Mouse (Mus musculus) right cerebral cortex, adult 2 months (tissue): ENCODE measurements at regions not wholly inside any gene's neighbourhood (a gene's known extent, or its start where the extent isn't known, plus 50 kb on each side); places are given as distances from the start of the nearest gene placed in this dataset.

Source experiments
- DNase-seq, 2 experiments: peaks; one replicate each; pipeline ENCODE4 v3.0.0; 2021 to 2022; ENCODE audit warnings: low spot score in 2 of 2

- no peak for DNase-seq
Observed at GRCm38 (mm10) chr11:20929426-20929825, 98.6 kb upstream of the Lgalsl start.

- DNase-seq, result no peak
Observed at GRCm38 (mm10) chr11:20930045-20930444, 99.2 kb upstream of the Lgalsl start.

- no peak for DNase-seq
Observed at GRCm38 (mm10) chr11:20930573-20930972, 99.7 kb upstream of the Lgalsl start.

DNA sequence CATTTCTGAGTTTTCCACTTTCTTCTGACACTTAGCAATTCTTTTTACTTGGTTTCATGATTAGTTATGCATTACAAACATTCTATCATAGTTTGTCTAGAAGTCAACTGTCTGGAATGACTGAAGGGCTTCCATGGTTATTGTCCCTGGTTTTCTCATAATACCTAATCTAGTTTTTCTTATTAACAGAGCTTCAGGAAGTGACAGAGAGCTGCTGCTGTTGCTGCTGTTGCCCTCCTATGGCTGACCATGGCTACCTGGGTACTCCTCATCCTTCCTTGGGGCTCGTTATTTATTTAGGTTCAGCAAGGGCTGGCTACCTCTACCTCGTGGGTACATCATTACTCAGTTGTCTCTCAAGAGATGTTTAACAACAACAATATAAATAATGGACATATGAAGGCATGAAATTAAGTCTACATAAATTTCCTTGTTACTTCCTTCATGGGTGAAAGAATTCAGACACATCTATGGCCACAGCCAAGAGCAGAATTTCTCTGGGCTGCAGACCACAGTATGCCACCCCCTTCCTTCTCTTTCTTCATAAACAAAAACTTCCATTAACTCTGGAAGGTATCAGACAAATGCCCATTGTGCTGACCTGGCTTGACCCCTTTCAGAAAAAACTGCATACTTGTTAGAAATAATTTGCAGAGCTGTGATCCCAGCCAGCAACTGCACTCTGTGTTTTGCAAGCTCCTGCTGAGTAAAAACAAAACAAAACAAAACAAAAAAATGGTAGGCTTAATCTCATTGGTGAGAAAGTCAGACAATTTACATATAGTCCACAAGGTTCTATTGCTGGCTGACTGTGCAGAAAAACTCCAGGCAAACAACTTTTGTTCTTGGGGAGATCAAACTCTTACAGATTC, 103.6 kb upstream of the Lgalsl start:
- no peak for DNase-seq

GRCm38 (mm10) chr11:20935063-20935370, 104.2 kb upstream of the Lgalsl start:
- no peak for DNase-seq

GRCm38 (mm10) chr11:20935910-20936309, 105.1 kb upstream of the Lgalsl start:
- DNase-seq, result no peak

DNA sequence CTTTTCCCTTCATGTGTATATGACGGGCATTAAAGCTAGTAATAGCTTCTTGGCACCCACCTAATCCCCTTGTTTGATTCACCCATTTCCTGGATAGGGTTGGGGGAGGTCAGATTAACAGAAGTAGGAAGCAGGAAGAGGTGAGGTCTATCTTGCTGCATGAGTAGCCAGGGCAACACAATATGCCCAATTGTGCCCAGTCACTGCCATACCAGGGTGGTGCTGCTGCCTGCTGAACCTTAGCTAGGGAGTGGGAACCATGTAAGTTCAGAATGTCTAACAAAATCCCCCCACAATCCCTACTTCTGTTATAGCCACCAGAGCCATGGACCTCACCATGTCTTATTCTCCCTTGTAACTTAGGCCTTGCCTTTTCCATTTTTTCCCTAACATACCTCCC, 106.1 kb upstream of the Lgalsl start:
- DNase-seq, result no peak

DNA sequence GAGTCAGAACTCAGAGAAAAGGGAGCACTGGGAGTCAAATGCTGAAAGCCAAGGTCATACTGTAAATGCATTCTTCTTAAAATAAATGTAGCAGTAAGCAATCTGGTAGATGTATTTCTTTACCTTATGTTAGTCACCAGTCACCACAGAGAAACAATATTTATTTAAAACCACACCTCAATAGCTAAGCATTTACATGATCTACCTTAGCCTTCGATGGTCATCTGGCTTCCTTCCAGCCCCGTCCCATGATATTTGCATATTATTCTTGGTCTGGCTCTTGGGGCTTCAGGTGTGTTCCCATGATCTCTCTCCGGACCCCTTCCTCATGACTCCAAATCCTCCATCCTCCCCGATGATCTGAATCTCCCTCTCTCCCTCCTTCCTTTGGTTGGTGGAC, 107.1 kb upstream of the Lgalsl start:
- no peak for DNase-seq

DNA sequence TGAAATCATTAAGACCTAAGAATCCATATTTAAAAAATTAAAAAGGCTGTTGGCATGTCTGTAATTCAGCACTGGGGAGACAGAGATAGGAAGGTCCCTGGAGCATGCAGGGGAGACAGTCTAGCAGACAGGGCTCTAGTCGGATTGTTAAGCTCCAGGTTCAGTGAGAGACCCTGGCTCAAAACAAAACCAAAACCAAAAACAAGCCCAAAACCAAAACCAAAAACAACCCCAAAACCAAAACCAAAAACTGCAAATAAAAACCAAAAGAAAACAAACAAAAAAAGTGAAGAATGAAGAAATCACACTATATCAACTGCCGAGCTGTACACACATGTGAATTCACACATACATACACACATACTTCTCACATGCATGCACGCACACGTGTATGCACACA, 108.8 kb upstream of the Lgalsl start:
- no peak for DNase-seq

DNA sequence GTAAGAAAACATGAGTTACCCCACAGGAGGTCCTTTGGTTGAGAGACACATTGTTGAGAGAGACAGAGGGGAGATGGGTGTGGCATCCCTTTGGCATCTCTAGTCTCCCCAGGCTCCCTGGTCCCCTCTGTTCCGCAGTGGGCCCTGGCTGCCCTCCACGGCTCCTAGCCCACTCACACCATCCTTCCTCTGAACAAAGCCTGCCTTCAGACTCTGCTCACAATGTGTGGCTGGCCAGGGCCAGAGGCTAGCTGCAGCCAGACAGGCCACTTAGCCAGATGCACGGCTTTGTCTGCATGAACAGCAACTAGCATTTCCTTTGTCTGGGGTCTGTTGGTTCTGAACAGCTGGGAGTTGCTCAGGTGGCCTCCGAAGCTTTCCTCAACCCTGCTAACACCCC, 110.7 kb upstream of the Lgalsl start:
- DNase-seq, result peak; percentile 6 to 19

DNA sequence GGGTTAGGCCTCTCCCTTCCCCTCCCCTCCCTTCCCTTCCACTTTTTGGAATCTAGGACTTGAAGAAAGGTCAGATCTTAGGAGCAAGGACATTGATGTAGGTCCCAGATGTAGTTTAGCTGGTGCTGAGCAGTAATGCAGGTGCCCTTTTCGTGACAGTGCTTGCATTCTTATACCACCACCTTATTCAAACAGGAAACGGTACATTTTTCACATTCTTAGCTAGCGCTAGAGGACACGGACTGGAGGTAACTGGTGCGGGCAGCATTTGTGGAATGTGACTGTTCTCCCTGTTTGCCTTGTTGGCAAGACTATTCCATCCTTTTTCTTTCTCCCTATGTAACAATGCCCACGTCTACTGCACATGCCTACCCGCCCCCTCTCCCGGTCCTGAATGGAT, 124.7 kb upstream of the Lgalsl start:
- no peak for DNase-seq

GRCm38 (mm10) chr11:20957766-20958165, 126.9 kb upstream of the Lgalsl start:
- DNase-seq, result no peak

- no peak for DNase-seq
Observed at GRCm38 (mm10) chr11:20958233-20958632, 127.4 kb upstream of the Lgalsl start.

DNA sequence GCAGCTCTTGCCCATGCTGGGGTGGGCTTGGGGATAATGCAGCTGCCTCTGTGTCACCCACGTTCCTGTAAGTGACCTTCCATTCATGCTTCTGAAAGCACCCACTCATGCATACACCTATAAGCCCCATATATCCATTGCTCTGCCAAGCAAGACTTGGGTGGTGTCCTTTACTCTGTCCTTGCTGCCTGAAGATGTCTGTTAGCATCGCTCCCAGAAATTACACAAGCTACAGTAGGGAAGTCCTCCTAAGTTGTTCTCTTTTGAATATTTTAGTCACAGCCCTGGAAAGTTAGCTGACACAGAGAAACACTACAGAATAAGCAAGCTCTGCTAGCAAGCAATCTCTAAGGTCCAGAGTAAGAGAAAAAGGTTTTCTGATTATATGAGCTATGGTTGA, 129.2 kb upstream of the Lgalsl start:
- DNase-seq, result no peak

DNA sequence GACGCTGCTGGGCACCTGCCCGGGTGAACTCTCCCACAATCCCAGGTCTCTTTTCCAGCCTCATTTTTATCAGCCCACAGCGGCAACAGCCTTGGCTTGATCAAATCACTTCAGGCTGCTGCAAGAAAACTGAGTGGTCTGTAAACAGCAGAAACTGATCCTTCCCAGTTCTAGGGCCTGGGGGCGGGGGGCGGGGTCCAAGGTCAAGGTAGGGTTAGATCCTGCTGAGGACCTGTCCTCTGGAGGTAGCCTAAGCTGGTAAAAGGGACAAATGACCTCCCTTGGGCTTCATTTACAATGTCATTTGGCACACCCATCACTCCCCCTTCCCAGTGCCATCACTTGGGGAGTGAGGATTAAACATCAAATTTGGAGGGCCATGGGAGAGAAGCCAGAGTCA, 129.9 kb upstream of the Lgalsl start:
- DNase-seq, result no peak

DNA sequence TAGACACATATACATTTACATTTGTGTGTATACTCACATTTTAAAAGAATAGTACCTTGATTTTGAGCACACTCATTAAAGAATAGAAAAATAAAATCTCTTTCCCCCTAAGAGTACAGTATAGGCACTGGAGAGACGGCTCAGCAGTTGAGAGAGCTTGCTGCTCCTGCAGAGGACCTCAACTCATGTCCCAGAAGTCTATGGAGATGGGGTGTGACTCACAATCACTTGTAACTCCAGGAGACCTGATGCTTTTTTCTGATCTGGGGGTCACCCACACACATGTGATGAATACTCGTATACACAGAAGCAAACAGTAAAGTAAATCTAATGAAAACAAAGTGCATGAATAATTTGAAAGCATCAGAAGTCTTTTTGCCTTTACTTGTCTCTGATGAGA, 129.5 kb upstream of the Peli1 start:
- no peak for DNase-seq

DNA sequence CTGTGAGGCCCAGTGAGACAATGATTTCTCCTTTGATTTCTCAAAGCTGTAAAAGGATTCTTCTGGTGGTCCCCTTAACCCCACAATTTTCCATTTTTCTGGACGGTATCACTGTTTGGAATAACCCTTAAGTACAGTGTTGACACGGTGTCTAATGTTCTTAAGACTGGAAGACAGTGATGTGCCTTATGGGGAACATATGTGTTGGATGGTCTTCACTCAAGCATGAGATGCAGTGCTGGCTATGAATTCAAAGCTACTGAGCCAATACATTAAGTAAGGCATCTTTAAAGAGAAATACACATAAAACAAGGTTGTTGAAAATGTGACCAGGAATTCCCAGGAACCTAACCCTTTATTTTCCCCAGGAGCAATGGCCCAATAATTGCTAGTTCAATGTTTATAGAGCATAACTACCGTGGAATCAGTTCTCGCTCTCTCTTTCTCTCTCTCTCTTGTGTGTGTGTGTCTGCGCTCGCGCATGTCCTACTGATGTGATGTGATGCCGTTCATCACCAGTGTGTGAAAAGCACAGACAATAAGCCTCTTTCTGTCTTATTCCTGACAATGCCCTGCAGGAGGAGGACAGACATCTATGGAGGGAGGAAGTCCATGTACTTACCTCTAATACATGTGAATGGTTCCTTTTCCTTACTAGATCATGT, 125.4 kb upstream of the Peli1 start:
- no peak for DNase-seq

GRCm38 (mm10) chr11:20967321-20967984, 123.6 kb upstream of the Peli1 start:
- DNase-seq, result no peak

DNA sequence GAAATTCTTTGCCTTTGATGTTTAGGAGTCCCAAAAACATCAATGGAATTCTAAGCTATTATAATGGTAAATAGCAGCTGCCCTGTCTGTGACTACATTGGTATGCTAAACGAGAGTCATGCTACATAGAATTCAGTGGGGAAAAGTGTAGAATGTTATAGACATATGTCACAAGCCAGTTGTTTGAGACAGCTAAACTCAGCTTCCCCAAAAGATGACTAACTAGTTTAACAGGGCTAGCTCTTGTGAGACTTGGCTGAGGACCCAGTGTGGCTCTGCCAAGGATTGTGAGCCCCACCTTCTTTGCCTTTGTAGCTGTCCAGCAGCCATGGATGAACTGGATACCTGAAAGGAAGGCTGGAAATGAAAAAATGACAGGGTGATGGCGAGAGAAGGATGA, 122.8 kb upstream of the Peli1 start:
- DNase-seq, result no peak

DNA sequence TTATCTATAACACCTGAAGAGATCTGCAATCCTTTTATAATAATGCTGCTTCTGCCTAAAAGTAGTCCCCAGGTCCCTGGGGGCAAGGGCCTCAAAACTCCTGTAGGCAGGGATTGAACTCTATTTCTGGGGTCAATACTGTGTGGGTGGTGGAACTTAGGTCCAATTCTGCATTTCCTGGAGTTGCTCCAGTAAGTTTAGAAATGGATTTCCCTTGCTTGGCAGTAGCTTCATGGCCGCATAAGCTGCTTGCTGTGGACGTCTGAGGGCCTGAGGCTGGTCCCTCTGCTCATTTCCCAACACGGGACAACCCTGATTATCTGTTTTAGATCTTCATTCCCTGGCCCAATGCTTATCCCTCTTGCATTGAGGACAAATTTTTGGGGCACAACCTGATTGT, 118.0 kb upstream of the Peli1 start:
- no peak for DNase-seq

- DNase-seq, result no peak
Observed at GRCm38 (mm10) chr11:20981588-20981987, 109.5 kb upstream of the Peli1 start.

DNA sequence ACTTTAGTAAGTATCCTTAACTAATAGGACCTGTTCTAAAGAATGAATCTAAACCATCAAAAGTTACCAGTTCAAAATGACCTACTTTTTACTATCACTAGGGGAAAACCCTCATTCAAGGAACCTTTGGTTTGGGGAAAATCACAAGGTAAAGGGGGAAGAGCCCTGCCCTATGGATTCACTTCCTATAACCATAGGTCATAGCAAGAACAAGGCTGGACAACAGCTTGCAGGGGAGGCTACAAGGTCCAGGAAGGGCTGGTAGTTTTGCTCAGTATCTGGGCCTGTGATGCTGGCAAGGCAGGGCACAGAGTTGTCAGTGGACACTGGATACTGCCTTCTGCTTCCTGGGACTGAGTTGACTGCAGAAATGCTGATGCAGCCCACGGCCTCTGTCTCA, 109.1 kb upstream of the Peli1 start:
- no peak for DNase-seq

DNA sequence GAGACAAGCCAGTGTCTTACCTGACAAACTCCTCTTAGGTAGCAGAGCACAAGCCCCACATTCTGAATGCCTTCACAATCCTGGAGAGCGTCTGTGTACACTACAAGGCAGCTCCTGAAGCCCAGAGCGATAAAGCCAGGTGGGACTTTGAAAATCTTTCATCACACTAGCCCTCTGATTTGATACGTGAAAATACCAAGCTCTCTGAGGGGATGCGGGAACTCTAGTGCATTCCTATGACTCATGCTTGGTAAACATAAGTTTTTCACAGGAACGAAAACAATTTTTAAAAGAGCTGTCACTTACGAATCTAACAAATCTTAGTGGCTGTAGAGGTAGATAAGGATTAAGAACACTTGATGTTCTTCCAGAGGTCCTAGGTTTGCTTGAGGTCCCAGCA, 108.6 kb upstream of the Peli1 start:
- DNase-seq, result no peak
